Mouse (Mus musculus) liver, adult 2 months (tissue): ENCODE data around the gene Thbs4.

Source experiments
- CTCF ChIP-seq: fragments of 200-500 bp; IDR thresholded peaks from 2 replicates; pipeline ENCODE4 v1.5.1; 2011; ENCODE audit warnings: low read depth, low read length, control low read depth
- POLR2A ChIP-seq: fragments of 200-500 bp; IDR thresholded peaks from 2 replicates; pipeline ENCODE4 v1.6.1; 2011; ENCODE audit warnings: low read length, control low read depth; ENCODE audit not compliant: insufficient read depth; ENCODE audit errors: extremely low read depth

- TF ChIP-seq CTCF (no peak), POLR2A (no peak)
These were observed 57.9 kb downstream of the Thbs4 start for GRCm38 (mm10) chr13:92736516-92737300.
